Mouse (Mus musculus): ENCODE data around the gene Olfr827.

Olfr827 gene

GRCm38 (mm10) chr10:130214303-130214702 is at the start of gene Olfr827:
Gene Olfr827 (minus strand): TSS chr10:130214403.
- no peak for DNase-seq

GRCm38 (mm10) chr10:130263203-130263602 is 49.0 kb upstream of the Olfr827 start:
- DNase-seq = no peak

GRCm38 (mm10) chr10:130259483-130259882 is 45.3 kb upstream of the Olfr827 start:
- DNase-seq = no peak

GRCm38 (mm10) chr10:130244271-130244670 is 30.1 kb upstream of the Olfr827 start:
- DNase-seq = no peak

GRCm38 (mm10) chr10:130238318-130239209 is 24.4 kb upstream of the Olfr827 start:
- no peak for DNase-seq

- DNase-seq = no peak
Observed at GRCm38 (mm10) chr10:130234576-130234975, 20.4 kb upstream of the Olfr827 start.

GRCm38 (mm10) chr10:130232117-130232516 is 17.9 kb upstream of the Olfr827 start:
- no peak for DNase-seq

GRCm38 (mm10) chr10:130229584-130229983 is 15.4 kb upstream of the Olfr827 start:
- no peak for DNase-seq

GRCm38 (mm10) chr10:130228246-130228645 is 14.0 kb upstream of the Olfr827 start:
- peak in 1 of 2 experiments; percentile 25 for DNase-seq

- DNase-seq = no peak
Observed at GRCm38 (mm10) chr10:130225034-130225433, 10.8 kb upstream of the Olfr827 start.

GRCm38 (mm10) chr10:130184086-130184485 is 30.1 kb downstream of the Olfr827 start, which contains the start of gene Olfr826:
Gene Olfr826 (minus strand): TSS chr10:130184186.
- no peak for DNase-seq

GRCm38 (mm10) chr10:130166666-130167065 is 47.5 kb downstream of the Olfr827 start, which contains the start of gene Olfr825:
Gene Olfr825 (minus strand): TSS chr10:130166766.
- no peak for DNase-seq

- DNase-seq = no peak
Observed at GRCm38 (mm10) chr10:130165196-130165595, 49.0 kb downstream of the Olfr827 start.
